Mouse (Mus musculus) megakaryocyte, embryonic 14.5 days (primary cell): ENCODE measurements around the gene Timm10.

Experiments
- FLI1 ChIP-seq: IDR thresholded peaks from 2 replicates; pipeline ENCODE4 v1.6.1; 2012; ENCODE audit warnings: low read length, inconsistent platforms, mixed read lengths
- GATA1 ChIP-seq: IDR thresholded peaks from 3 replicates; pipeline ENCODE4 v1.6.1; 2012; ENCODE audit warnings: mixed read lengths, low read length, inconsistent platforms, borderline replicate concordance

GRCm38 (mm10) chr2:84812676-84813075, 14.1 kb upstream of the Timm10 start:
- no peak for TF ChIP-seq GATA1
- no peak for TF ChIP-seq FLI1
